Mouse (Mus musculus): ENCODE measurements around the gene Ctsc.

- TF ChIP-seq CTCF (IDR thresholded peaks at IDR 0.05; ENCODE audit: borderline replicate concordance, insufficient read depth, low read depth, low read length), result no peak
- TF ChIP-seq POLR2A (IDR thresholded peaks at IDR 0.05; ENCODE audit: borderline replicate concordance, insufficient read depth, low read length), result no peak
These were observed 27.9 kb downstream of the Ctsc start for GRCm38 (mm10) chr7:88305750-88306149.

All from cerebellum, adult 2 months (tissue).